Mouse (Mus musculus) embryonic facial prominence, embryonic 15.5 days (tissue): ENCODE measurements around the gene Stpg3. TPM values are rescaled to one million over a fixed set of nuclear protein-coding genes. Genes with fewer than 3 reads are reported as not detected.
A peak's percentile ranks its signal among the peaks of the same experiment; 100 is the strongest.

Source experiments
- ATAC-seq: fragments of 200-750 bp; cut with Nextera tagmentation; 2 replicates; pipeline ENCODE4 v1.8.0; 2017; ENCODE audit warnings: low read depth, moderate TSS enrichment; ENCODE audit not compliant: insufficient number of reproducible peaks, low FRiP score, low TSS enrichment
- H3K27ac ChIP-seq: fragments of 300-500 bp; sonication (generic); replicated peaks from 2 replicates; pipeline ENCODE4 v1.5.1; 2015; ENCODE audit warnings: mild to moderate bottlenecking, inconsistent platforms
- H3K27me3 ChIP-seq: fragments of 300-500 bp; sonication (generic); 2 replicates; pipeline ENCODE4 v1.6.1; 2015; ENCODE audit warnings: inconsistent platforms
- H3K36me3 ChIP-seq: fragments of 300-500 bp; sonication (generic); 2 replicates; pipeline ENCODE4 v1.6.1; 2015; ENCODE audit warnings: mild to moderate bottlenecking, inconsistent platforms
- H3K4me1 ChIP-seq: fragments of 300-500 bp; sonication (generic); 2 replicates; pipeline ENCODE4 v1.6.1; 2015; ENCODE audit warnings: inconsistent platforms
- H3K4me2 ChIP-seq: fragments of 300-500 bp; sonication (generic); replicated peaks from 2 replicates; pipeline ENCODE4 v1.6.1; 2015; ENCODE audit warnings: mild to moderate bottlenecking, inconsistent platforms
- H3K4me3 ChIP-seq: fragments of 300-500 bp; sonication (generic); replicated peaks from 2 replicates; pipeline ENCODE4 v1.5.1; 2015; ENCODE audit warnings: mild to moderate bottlenecking, inconsistent platforms
- H3K9ac ChIP-seq: fragments of 300-500 bp; sonication (generic); 2 replicates; pipeline ENCODE4 v1.6.1; 2015; ENCODE audit warnings: inconsistent platforms
- H3K9me3 ChIP-seq: fragments of 300-500 bp; sonication (generic); replicated peaks from 2 replicates; pipeline ENCODE4 v1.6.1; 2016; ENCODE audit warnings: inconsistent platforms
- WGBS: fragments of 180-500 bp; shearing (Covaris S2); methylation state at CpG from one replicate; pipeline ENCODE4 v1.1.7; 2015; 5-methylcytosine and 5-hydroxymethylcytosine counted together
- polyA plus RNA-seq: library from polyadenylated mRNA; unstranded; fragments of >200 nt; fragmentation: Nextera tagmentation; extraction: Ambion mirVana; gene quantifications from 2 replicates; pipeline ENCODE4 v1.2.1, GENCODE M21; 2015

Gene Stpg3
- polyA plus RNA-seq, 1 experiment from 2014 or later = not detected

GRCm38 (mm10) chr2:25203631-25204214 lies 10.7 kb downstream of the Stpg3 start:
- WGBS = 66% methylated on average over 4 of the region's 4 CpGs

GRCm38 (mm10) chr2:25200631-25201030 lies 13.8 kb downstream of the Stpg3 start:
- ATAC-seq = no peak
- 97% methylated on average over 2 of the region's 2 CpGs for WGBS
- H3K27me3 ChIP-seq = peaks cover 11% of the 10 kb centered on the region
- H3K9me3 ChIP-seq = no peaks in the 10 kb centered on the region
- no peak overlapping the region for H3K27ac ChIP-seq
- H3K4me3 ChIP-seq = no peak overlapping the region
- H3K4me2 ChIP-seq = no peak overlapping the region
- H3K36me3 ChIP-seq = peaks cover 75% of the 10 kb centered on the region
- H3K4me1 ChIP-seq = peaks cover 14% of the 10 kb centered on the region
- no peak overlapping the region for H3K9ac ChIP-seq

More at GRCm38 (mm10) chr2:25203631-25204214, 10.7 kb downstream of the Stpg3 start:
- no peak overlapping the region for H3K4me2 ChIP-seq
- ATAC-seq = no peak; the same call in 1 of the 2 replicates
- H3K4me1 ChIP-seq = 0 out of 2 replicates have a peak, but pooled peaks cover 3% of the 10 kb centered on the region
- H3K9me3 ChIP-seq = no peaks in the 10 kb centered on the region
- no peaks in the 10 kb centered on the region for H3K27me3 ChIP-seq
- H3K36me3 ChIP-seq = peaks cover 90% of the 10 kb centered on the region
- H3K9ac ChIP-seq = no peak overlapping the region
- no peak overlapping the region for H3K27ac ChIP-seq
- no peak overlapping the region for H3K4me3 ChIP-seq

- H3K27me3 ChIP-seq = peaks cover 26% of the 10 kb centered on the region
- H3K4me3 ChIP-seq = no peak overlapping the region
- peaks cover 31% of the 10 kb centered on the region for H3K4me1 ChIP-seq
- ATAC-seq = no peak
- peaks cover 48% of the 10 kb centered on the region for H3K36me3 ChIP-seq
- H3K9ac ChIP-seq = no peak overlapping the region
- no peak overlapping the region for H3K4me2 ChIP-seq
- no peaks in the 10 kb centered on the region for H3K9me3 ChIP-seq
- H3K27ac ChIP-seq = no peak overlapping the region
Observed at GRCm38 (mm10) chr2:25197946-25198345, 16.5 kb downstream of the Stpg3 start.

DNA sequence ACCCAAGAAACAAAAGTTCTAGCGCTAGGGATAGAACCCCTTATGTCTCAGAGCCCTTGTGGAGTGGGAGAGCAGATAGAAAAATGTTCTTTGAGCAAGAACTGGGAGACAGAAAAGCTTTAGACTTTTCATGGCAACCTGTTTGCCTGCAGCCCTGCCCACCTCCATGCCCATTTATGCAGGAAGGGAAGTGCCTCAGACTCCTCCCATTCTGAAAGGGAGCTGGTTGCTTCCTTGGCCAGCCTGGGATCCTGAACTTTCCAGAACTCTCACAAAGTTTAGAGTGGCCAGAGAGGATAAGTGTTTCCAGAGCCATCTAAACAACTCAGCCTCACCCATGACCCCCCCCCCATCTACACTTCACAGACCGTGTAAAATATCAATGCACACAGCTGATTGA lies 17.2 kb downstream of the Stpg3 start:
- Histone ChIP-seq H3K9ac (no peak overlapping the region), H3K4me2 (peak overlapping the region; percentile 45), H3K4me3 (no peak overlapping the region), H3K27me3 (peaks cover 26% of the 10 kb centered on the region), H3K4me1 (peaks cover 32% of the 10 kb centered on the region), H3K27ac (peak overlapping the region; percentile 69), H3K9me3 (no peaks in the 10 kb centered on the region), H3K36me3 (peaks cover 40% of the 10 kb centered on the region)
- WGBS = 18% methylated on average over 2 of the region's 2 CpGs
- ATAC-seq = no peak

- H3K36me3 ChIP-seq = peaks cover 32% of the 10 kb centered on the region
- 7% methylated on average over 8 of the region's 8 CpGs for WGBS
- peak within 1 kb of the TSS; percentile 69 for H3K27ac ChIP-seq
- peak within 1 kb of the TSS; percentile 33 for H3K4me3 ChIP-seq
- peaks cover 26% of the 10 kb centered on the region for H3K27me3 ChIP-seq
- no peaks in the 10 kb centered on the region for H3K9me3 ChIP-seq
- H3K4me1 ChIP-seq = peaks cover 32% of the 10 kb centered on the region
- H3K4me2 ChIP-seq = peak within 1 kb of the TSS; percentile 45
- H3K9ac ChIP-seq = peak within 1 kb of the TSS; percentile 4; the same call in 1 of the 2 replicates
- peak; percentile 55; the same call in 1 of the 2 replicates for ATAC-seq
Observed at GRCm38 (mm10) chr2:25196172-25196954, 18.1 kb downstream of the Stpg3 start, which contains the start of gene Tor4a. TSS of gene Tor4a (minus strand) at chr2:25196886.

DNA sequence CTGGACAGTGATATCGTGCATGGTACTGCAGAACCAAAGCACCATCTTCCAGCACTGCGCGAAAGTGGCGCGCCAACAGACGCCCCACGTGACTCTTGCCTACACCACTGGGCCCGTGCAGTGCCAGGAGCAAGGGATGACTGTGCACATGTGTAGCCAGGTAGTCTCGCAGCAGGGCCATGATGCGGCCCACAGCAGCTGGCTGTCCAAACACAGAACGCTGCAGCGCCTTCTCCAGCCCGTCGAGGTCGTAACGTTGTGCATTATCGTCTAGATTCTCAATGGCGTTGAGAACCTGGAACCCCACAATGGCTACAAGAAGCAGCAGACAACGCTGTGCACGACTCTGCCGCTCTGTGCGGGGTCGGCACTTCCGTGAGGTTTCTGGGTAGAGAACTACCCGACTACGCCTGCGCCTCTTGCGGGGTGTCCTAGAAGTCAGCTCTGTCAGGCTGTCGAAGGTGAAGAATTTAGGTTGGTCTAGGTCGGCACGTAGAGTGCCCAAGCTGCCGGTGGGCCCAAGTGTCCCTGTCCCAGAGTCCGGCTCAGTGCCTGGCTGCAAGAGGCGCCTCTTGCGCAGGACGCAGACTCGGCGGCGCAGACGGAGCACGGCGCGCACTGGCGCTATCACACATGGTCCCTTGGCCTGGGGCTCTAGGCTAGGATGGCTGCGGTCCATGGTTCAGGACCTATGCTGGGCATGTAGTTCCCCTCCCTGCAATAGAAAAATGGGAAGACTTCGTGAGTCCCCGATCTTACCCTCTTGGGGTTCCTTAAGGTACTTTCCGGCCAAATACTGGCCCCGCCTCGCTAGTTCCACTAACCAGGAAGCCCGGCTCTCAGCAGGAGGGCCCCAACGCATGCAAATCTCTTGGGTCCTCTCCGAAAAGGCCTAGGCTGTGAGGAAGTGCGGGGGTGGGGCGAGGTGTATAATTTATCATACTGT lies 19.0 kb downstream of the Stpg3 start:
- Histone ChIP-seq H3K9ac (peak overlapping the region; percentile 4; the same call in 1 of the 2 replicates), H3K27me3 (peaks cover 26% of the 10 kb centered on the region), H3K36me3 (peaks cover 23% of the 10 kb centered on the region), H3K27ac (peak overlapping the region; percentile 69), H3K4me2 (peak overlapping the region; percentile 45), H3K4me1 (peaks cover 32% of the 10 kb centered on the region), H3K9me3 (no peaks in the 10 kb centered on the region), H3K4me3 (peak overlapping the region; percentile 33)
- WGBS = 21% methylated on average over 55 of the region's 55 CpGs
- no peak for ATAC-seq

- 81% methylated on average over 17 of the region's 17 CpGs for WGBS
- no peaks in the 10 kb centered on the region for H3K9me3 ChIP-seq
- peaks cover 32% of the 10 kb centered on the region for H3K4me1 ChIP-seq
- ATAC-seq = no peak
- no peak overlapping the region for H3K9ac ChIP-seq
- no peak overlapping the region; the same call in 1 of the 2 replicates for H3K4me3 ChIP-seq
- 0 out of 2 replicates have a peak overlapping the region, but pooled peaks have one; percentile 28 for H3K27ac ChIP-seq
- peak overlapping the region; percentile 45 for H3K4me2 ChIP-seq
- peaks cover 15% of the 10 kb centered on the region for H3K36me3 ChIP-seq
- H3K27me3 ChIP-seq = peaks cover 26% of the 10 kb centered on the region
Observed at GRCm38 (mm10) chr2:25194486-25195171, 19.8 kb downstream of the Stpg3 start.

GRCm38 (mm10) chr2:25194006-25194405 lies 20.4 kb downstream of the Stpg3 start:
- ATAC-seq = no peak
- no peak overlapping the region; the same call in 1 of the 2 replicates for H3K4me2 ChIP-seq
- H3K9ac ChIP-seq = no peak overlapping the region
- no peaks in the 10 kb centered on the region for H3K9me3 ChIP-seq
- H3K4me3 ChIP-seq = no peak overlapping the region
- peak overlapping the region; percentile 28; the same call in 1 of the 2 replicates for H3K27ac ChIP-seq
- H3K4me1 ChIP-seq = peaks cover 32% of the 10 kb centered on the region
- H3K36me3 ChIP-seq = peaks cover 10% of the 10 kb centered on the region
- WGBS = 59% methylated on average over 5 of the region's 5 CpGs
- H3K27me3 ChIP-seq = peaks cover 26% of the 10 kb centered on the region

- no peak overlapping the region for H3K9ac ChIP-seq
- under 1% methylated on average over 6 of the region's 6 CpGs for WGBS
- H3K4me2 ChIP-seq = no peak overlapping the region; the same call in 1 of the 2 replicates
Observed at GRCm38 (mm10) chr2:25193330-25193770, 21.1 kb downstream of the Stpg3 start.

DNA sequence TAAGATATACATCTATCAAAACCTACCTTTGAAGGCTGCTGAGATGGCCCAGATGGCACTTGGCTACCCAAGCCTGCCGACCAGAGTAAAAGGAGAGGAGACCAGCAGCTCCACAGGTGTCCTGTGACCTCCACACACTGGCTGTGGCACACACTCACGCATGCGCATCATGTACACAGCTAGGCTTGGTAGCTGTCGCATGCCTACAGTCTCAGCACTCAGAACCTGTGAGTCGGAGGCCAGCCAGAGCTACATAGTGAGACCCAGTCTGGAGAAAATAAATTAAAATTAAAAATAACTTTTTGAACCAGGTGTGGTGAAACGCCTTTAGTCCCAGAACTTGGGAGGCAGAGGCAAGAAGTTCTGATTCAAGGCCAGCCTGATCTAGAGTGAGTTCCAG lies 26.6 kb downstream of the Stpg3 start:
- no peak overlapping the region for H3K4me2 ChIP-seq
- peaks cover 14% of the 10 kb centered on the region for H3K4me1 ChIP-seq
- peaks cover 24% of the 10 kb centered on the region for H3K27me3 ChIP-seq
- H3K9ac ChIP-seq = no peak overlapping the region
- no peaks in the 10 kb centered on the region for H3K9me3 ChIP-seq
- 81% methylated on average over 6 of the region's 6 CpGs for WGBS
- no peaks in the 10 kb centered on the region for H3K36me3 ChIP-seq
- H3K4me3 ChIP-seq = no peak overlapping the region
- H3K27ac ChIP-seq = no peak overlapping the region
- ATAC-seq = no peak

More at GRCm38 (mm10) chr2:25193330-25193770, 21.1 kb downstream of the Stpg3 start:
- Histone ChIP-seq H3K27me3 (peaks cover 26% of the 10 kb centered on the region), H3K36me3 (0 out of 2 replicates have a peak, but pooled peaks cover 4% of the 10 kb centered on the region), H3K27ac (peak overlapping the region; percentile 28; the same call in 1 of the 2 replicates), H3K4me3 (no peak overlapping the region), H3K9me3 (no peaks in the 10 kb centered on the region), H3K4me1 (peaks cover 32% of the 10 kb centered on the region)
- peak; percentile 70 for ATAC-seq
